Mouse (Mus musculus) olfactory bulb, adult 2 months (tissue): ENCODE data around the gene Wfikkn1. TPM values are rescaled to one million over a fixed set of nuclear protein-coding genes. Genes with fewer than 3 reads are reported as not detected.
A peak's percentile ranks its signal among the peaks of the same experiment; 100 is the strongest.

Experiments
- H3K27ac ChIP-seq: fragments of 200-500 bp; 2 replicates; pipeline ENCODE4 v1.5.1; 2012; ENCODE audit warnings: low read depth, low read length; ENCODE audit not compliant: insufficient read depth
- H3K4me1 ChIP-seq: fragments of 200-500 bp; 2 replicates; pipeline ENCODE4 v1.6.1; 2012; ENCODE audit warnings: low read length; ENCODE audit not compliant: control insufficient read depth, insufficient read depth
- H3K4me3 ChIP-seq: fragments of 200-500 bp; 2 replicates; pipeline ENCODE4 v1.5.1; 2012; ENCODE audit warnings: mild to moderate bottlenecking, low read depth, low read length, moderate library complexity; ENCODE audit not compliant: insufficient read depth
- CTCF ChIP-seq: fragments of 200-500 bp; IDR thresholded peaks from 2 replicates; pipeline ENCODE4 v1.5.1; 2012; ENCODE audit warnings: low read depth, mild to moderate bottlenecking, low read length, moderate library complexity; ENCODE audit not compliant: insufficient read depth
- POLR2A ChIP-seq: fragments of 200-500 bp; IDR thresholded peaks from 2 replicates; pipeline ENCODE4 v1.6.1; 2012; ENCODE audit warnings: mild to moderate bottlenecking, low read depth, low read length, moderate library complexity; ENCODE audit not compliant: insufficient read depth
- WGBS: fragments of 180-500 bp; shearing (Covaris S2); methylation state at CpG from one replicate; pipeline ENCODE4 v1.1.7; 2018; 5-methylcytosine and 5-hydroxymethylcytosine counted together
- polyA plus RNA-seq: library from polyadenylated mRNA; stranded (reverse); fragments of >200 nt; gene quantifications from 2 replicates; pipeline ENCODE4 v1.2.4, GENCODE M21; 2012; ENCODE audit warnings: low replicate concordance; ENCODE audit not compliant: missing spikeins, insufficient read depth, insufficient read length

Gene Wfikkn1
- polyA plus RNA-seq, 1 experiment, result not detected

GRCm38 (mm10) chr17:25831451-25832281 is 49.0 kb downstream of the Wfikkn1 start:
- H3K27ac ChIP-seq, result no peak overlapping the region
- no peak for TF ChIP-seq CTCF
- TF ChIP-seq POLR2A, result no peak
- peak overlapping the region; percentile 76 for H3K4me3 ChIP-seq
- H3K4me1 ChIP-seq, result peaks cover 73% of the 10 kb centered on the region
- whole genome bisulfite sequencing, result 43% methylated on average over 21 of the region's 21 CpGs

GRCm38 (mm10) chr17:25830806-25831431 is 49.7 kb downstream of the Wfikkn1 start:
- peaks cover 72% of the 10 kb centered on the region for H3K4me1 ChIP-seq
- no peak for TF ChIP-seq POLR2A
- no peak for TF ChIP-seq CTCF
- H3K27ac ChIP-seq, result no peak overlapping the region
- H3K4me3 ChIP-seq, result no peak overlapping the region
- 84% methylated on average over 14 of the region's 14 CpGs for WGBS

- WGBS, result 79% methylated on average over 4 of the region's 4 CpGs
- H3K4me3 ChIP-seq, result no peak overlapping the region
- peaks cover 72% of the 10 kb centered on the region for H3K4me1 ChIP-seq
- TF ChIP-seq POLR2A (no peak), CTCF (no peak)
- H3K27ac ChIP-seq, result no peak overlapping the region
Measured at GRCm38 (mm10) chr17:25830200-25830753, 50.4 kb downstream of the Wfikkn1 start.

- Histone ChIP-seq H3K27ac (peak overlapping the region; percentile 81; the same call in 1 of the 2 replicates), H3K4me3 (peak overlapping the region; percentile 75), H3K4me1 (peaks cover 72% of the 10 kb centered on the region)
- WGBS, result 30% methylated on average over 8 of the region's 8 CpGs
- no peak for TF ChIP-seq CTCF
- no peak for TF ChIP-seq POLR2A
Measured at GRCm38 (mm10) chr17:25829558-25830017, 51.1 kb downstream of the Wfikkn1 start.

DNA sequence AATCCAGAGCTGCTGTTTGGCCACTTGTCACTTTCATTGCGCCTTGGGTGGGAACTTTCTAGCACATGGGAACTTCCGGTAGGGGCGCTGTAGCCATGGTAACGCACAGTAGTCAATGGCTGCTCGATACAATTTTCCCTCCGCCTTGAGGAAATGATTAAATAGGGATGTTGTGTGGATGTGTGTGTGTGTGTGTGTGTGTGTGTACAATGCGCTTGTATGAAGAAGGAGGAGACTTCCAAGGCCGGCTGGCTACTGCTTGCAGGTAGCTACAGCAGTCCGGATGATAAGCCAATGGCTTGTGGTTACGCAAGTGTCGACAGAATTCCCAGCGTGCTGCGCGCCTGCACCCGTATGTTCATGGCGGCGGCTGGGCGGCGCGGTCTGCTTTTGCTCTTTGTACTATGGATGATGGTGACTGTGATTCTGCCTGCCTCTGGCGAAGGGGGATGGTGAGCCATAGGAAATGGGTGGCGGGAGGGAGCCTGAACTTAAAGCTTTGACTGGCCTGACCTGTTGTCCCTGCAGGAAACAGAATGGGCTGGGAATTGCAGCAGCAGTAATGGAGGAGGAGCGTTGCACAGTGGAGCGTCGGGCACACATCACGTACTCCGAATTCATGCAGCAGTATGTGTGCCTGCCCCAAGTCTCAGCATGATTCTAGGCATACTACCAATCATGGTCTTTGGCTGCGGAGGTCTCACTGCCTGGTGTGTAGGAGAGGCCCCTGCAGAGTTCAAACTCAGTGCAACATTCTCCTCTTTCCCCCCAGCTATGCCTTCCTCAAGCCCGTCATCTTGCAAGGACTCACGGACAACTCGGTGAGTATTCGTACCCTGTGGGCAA is 51.7 kb downstream of the Wfikkn1 start, which contains the start of gene Jmjd8:
Gene Jmjd8, plus strand, starts transcription at position 156 of the 846 bp plus-strand sequence.
- Histone ChIP-seq H3K4me1 (peaks cover 72% of the 10 kb centered on the region), H3K4me3 (peak within 1 kb of the TSS; percentile 75), H3K27ac (peak within 1 kb of the TSS; percentile 81)
- TF ChIP-seq POLR2A, result peak; percentile 79
- TF ChIP-seq CTCF, result no peak
- under 1% methylated on average over 32 of the region's 32 CpGs for WGBS

DNA sequence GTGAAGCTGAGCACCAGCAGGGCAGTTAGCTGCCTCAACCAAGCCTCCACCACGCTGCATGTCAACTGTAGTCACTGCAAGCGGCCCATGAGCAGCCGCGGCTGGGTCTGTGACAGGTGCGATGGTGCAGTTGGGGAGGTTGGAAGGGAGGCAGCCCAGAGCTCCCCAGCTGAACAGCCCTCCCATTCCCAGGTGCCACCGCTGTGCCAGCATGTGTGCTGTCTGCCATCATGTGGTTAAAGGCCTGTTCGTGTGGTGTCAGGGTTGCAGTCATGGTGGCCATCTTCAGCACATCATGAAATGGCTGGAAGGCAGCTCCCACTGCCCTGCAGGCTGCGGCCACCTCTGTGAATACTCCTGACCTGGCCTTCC is 52.4 kb downstream of the Wfikkn1 start:
- TF ChIP-seq POLR2A (no peak), CTCF (no peak)
- Histone ChIP-seq H3K4me1 (peaks cover 70% of the 10 kb centered on the region), H3K27ac (peak overlapping the region; percentile 81; the same call in 1 of the 2 replicates), H3K4me3 (peak overlapping the region; percentile 75)
- WGBS, result 70% methylated on average over 8 of the region's 8 CpGs

Other genes starting within 250 kb of the Wfikkn1 start
- gene Gng13, start 163.7 kb downstream of the Wfikkn1 start, polyA plus RNA-seq, result not detected in 2 replicates
- gene Chtf18, start 153.4 kb downstream of the Wfikkn1 start, polyA plus RNA-seq, result not detected in 2 replicates
- gene Rpusd1, start 153.2 kb downstream of the Wfikkn1 start, polyA plus RNA-seq, result not detected in 2 replicates
- not detected in 2 replicates for gene Mslnl, start 144.8 kb downstream of the Wfikkn1 start, polyA plus RNA-seq
- not detected in 2 replicates for gene Msln, start 126.5 kb downstream of the Wfikkn1 start, polyA plus RNA-seq
- gene Narfl, start 107.1 kb downstream of the Wfikkn1 start, polyA plus RNA-seq, result not detected in 2 replicates
- gene Haghl, start 95.2 kb downstream of the Wfikkn1 start, polyA plus RNA-seq, result not detected in 2 replicates
- not detected in 2 replicates for gene Ccdc78, start 94.3 kb downstream of the Wfikkn1 start, polyA plus RNA-seq
- not detected in 2 replicates for gene Fam173a, start 88.0 kb downstream of the Wfikkn1 start, polyA plus RNA-seq
- gene AC134908.4, start 85.2 kb downstream of the Wfikkn1 start, polyA plus RNA-seq, result not detected in 2 replicates
- not detected in 2 replicates for gene Metrn, start 83.7 kb downstream of the Wfikkn1 start, polyA plus RNA-seq
- gene Fbxl16, start 71.8 kb downstream of the Wfikkn1 start, polyA plus RNA-seq, result not detected in 2 replicates
- gene Wdr24, start 57.2 kb downstream of the Wfikkn1 start, polyA plus RNA-seq, result not detected in 2 replicates
- not detected in 2 replicates for gene Jmjd8, start 52.0 kb downstream of the Wfikkn1 start, polyA plus RNA-seq
- not detected in 2 replicates for gene Stub1, start 47.5 kb downstream of the Wfikkn1 start, polyA plus RNA-seq
- gene Rhbdl1, start 43.6 kb downstream of the Wfikkn1 start, polyA plus RNA-seq, result not detected in 2 replicates
- not detected in 2 replicates for gene Gm20683, start 39.1 kb downstream of the Wfikkn1 start, polyA plus RNA-seq
- gene Rhot2, start 36.0 kb downstream of the Wfikkn1 start, polyA plus RNA-seq, result not detected in 2 replicates
- gene Wdr90, start 19.4 kb downstream of the Wfikkn1 start, polyA plus RNA-seq, result not detected in 2 replicates
- gene Mcrip2, start 12.1 kb downstream of the Wfikkn1 start, polyA plus RNA-seq, result not detected in 2 replicates
- not detected in 2 replicates for gene Mettl26, start 5.8 kb downstream of the Wfikkn1 start, polyA plus RNA-seq
- not detected in 2 replicates for gene Rab40c, start 38.9 kb upstream of the Wfikkn1 start, polyA plus RNA-seq
- gene Pigq, start 64.1 kb upstream of the Wfikkn1 start, polyA plus RNA-seq, result not detected in 2 replicates
- gene Nhlrc4, start 64.1 kb upstream of the Wfikkn1 start, polyA plus RNA-seq, result not detected in 2 replicates
- not detected in 2 replicates for gene A930017K11Rik, start 71.7 kb upstream of the Wfikkn1 start, polyA plus RNA-seq
- not detected in 2 replicates for gene Capn15, start 104.9 kb upstream of the Wfikkn1 start, polyA plus RNA-seq
- gene Rab11fip3, start 188.7 kb upstream of the Wfikkn1 start, polyA plus RNA-seq, result not detected in 2 replicates
- gene Decr2, start 209.5 kb upstream of the Wfikkn1 start, polyA plus RNA-seq, result not detected in 2 replicates
- not detected in 2 replicates for gene Nme4, start 214.7 kb upstream of the Wfikkn1 start, polyA plus RNA-seq
- gene Tmem8, start 232.4 kb upstream of the Wfikkn1 start, polyA plus RNA-seq, result not detected in 2 replicates
- gene Mrpl28, start 242.6 kb upstream of the Wfikkn1 start, polyA plus RNA-seq, result not detected in 2 replicates